Comparison of ENCODE assay signal across 7 mouse cellular contexts in genomic region chr3:100162315-100163105, GRCm38 (mm10). TPM values are rescaled to one million over a fixed set of nuclear protein-coding genes. Genes with fewer than 3 reads are reported as not detected.
DNase-seq lines count a peak whose midpoint lies in the region; ATAC-seq lines count a peak whose summit lies in the region.

Gene Gdap2, plus strand, starts transcription at chr3:100162381.
Gene Wdr3, minus strand, starts transcription at chr3:100162407.

- 0 out of 2 replicates have a peak, but pooled peaks cover 3% of the 10 kb centered on the region for H3K36me3 ChIP-seq in embryonic facial prominence, embryonic 11.5 days (replicated peaks; ENCODE audit: control insufficient read depth, insufficient read depth, low read depth, low read length)
- H3K36me3 ChIP-seq in limb, embryonic 10.5 days, result peaks cover 38% of the 10 kb centered on the region
- peaks cover 14% of the 10 kb centered on the region for H3K36me3 ChIP-seq in midbrain, embryonic 13.5 days

- no peaks in the 10 kb centered on the region for H3K27me3 ChIP-seq in embryonic facial prominence, embryonic 11.5 days (ENCODE audit: control insufficient read depth, insufficient read depth, low read length)
- no peaks in the 10 kb centered on the region for H3K27me3 ChIP-seq in limb, embryonic 10.5 days (ENCODE audit: low read depth, poor library complexity, severe bottlenecking)
- H3K27me3 ChIP-seq in midbrain, embryonic 13.5 days, result no peaks in the 10 kb centered on the region

- no peak within 1 kb of the TSS for H3K27ac ChIP-seq in embryonic facial prominence, embryonic 11.5 days (replicated peaks; ENCODE audit: low read depth, low read length)
- peak within 1 kb of the TSS; percentile 89 for H3K27ac ChIP-seq in limb, embryonic 10.5 days
- H3K27ac ChIP-seq in midbrain, embryonic 13.5 days, result peak within 1 kb of the TSS; percentile 93

- no peaks in the 10 kb centered on the region for H3K4me1 ChIP-seq in embryonic facial prominence, embryonic 11.5 days (ENCODE audit: control insufficient read depth, insufficient read depth, low read length)
- peaks cover 11% of the 10 kb centered on the region for H3K4me1 ChIP-seq in limb, embryonic 10.5 days
- peaks cover 30% of the 10 kb centered on the region for H3K4me1 ChIP-seq in midbrain, embryonic 13.5 days (replicated peaks)

- H3K4me3 ChIP-seq in embryonic facial prominence, embryonic 11.5 days (ENCODE audit: low read depth, low read length), result peak within 1 kb of the TSS; percentile 87
- H3K4me3 ChIP-seq in limb, embryonic 10.5 days, result peak within 1 kb of the TSS; percentile 91
- peak within 1 kb of the TSS; percentile 89 for H3K4me3 ChIP-seq in midbrain, embryonic 13.5 days (replicated peaks)

- DNase-seq in adrenal gland, postnatal 14 days, result peak; percentile 97
- peak; percentile 98 for DNase-seq in embryonic facial prominence, embryonic 11.5 days (ENCODE audit: low spot score)
- DNase-seq in kidney, adult 11 months, result peak; percentile 92
- peak; percentile 95 for DNase-seq in limb, embryonic 10.5 days (ENCODE audit: low spot score)
- peak; percentile 88 for DNase-seq in spleen, adult 12 weeks (ENCODE audit: low spot score)

- H3K9me3 ChIP-seq in embryonic facial prominence, embryonic 11.5 days (replicated peaks; ENCODE audit: control insufficient read depth, low read length), result no peaks in the 10 kb centered on the region
- no peaks in the 10 kb centered on the region for H3K9me3 ChIP-seq in limb, embryonic 10.5 days (replicated peaks)
- H3K9me3 ChIP-seq in midbrain, embryonic 13.5 days, result no peaks in the 10 kb centered on the region

- under 1% methylated on average over 55 of the region's 55 CpGs for WGBS in embryonic facial prominence, embryonic 11.5 days
- WGBS in limb, embryonic 10.5 days, result under 1% methylated on average over 55 of the region's 55 CpGs
- under 1% methylated on average over 55 of the region's 55 CpGs for WGBS in midbrain, embryonic 13.5 days

- H3K9ac ChIP-seq in embryonic facial prominence, embryonic 11.5 days (replicated peaks; ENCODE audit: low read length), result peak within 1 kb of the TSS; percentile 79
- H3K9ac ChIP-seq in midbrain, embryonic 13.5 days (replicated peaks), result peak within 1 kb of the TSS; percentile 93

- H3K4me2 ChIP-seq in embryonic facial prominence, embryonic 11.5 days (ENCODE audit: low read depth, low read length), result peak within 1 kb of the TSS; percentile 83
- H3K4me2 ChIP-seq in midbrain, embryonic 13.5 days (replicated peaks), result peak within 1 kb of the TSS; percentile 76

- peak; percentile 98 for ATAC-seq in embryonic facial prominence, embryonic 11.5 days (replicated peaks; ENCODE audit: insufficient number of reproducible peaks, low FRiP score, low TSS enrichment, low read depth)
- ATAC-seq in granulocyte monocyte progenitor cell, adult 5-6 weeks (replicated peaks; ENCODE audit: poor library complexity, severe bottlenecking), result peak; percentile 91
- ATAC-seq in midbrain, embryonic 13.5 days, result peak; percentile 99

RNA-seq across cellular contexts. Expression of gene Gdap2, which starts in this region (rescaled TPM):
- 19.2 and 24.9 TPM in 2 replicates for total RNA-seq in adrenal gland, postnatal 14 days (2021)
- 33.9 and 35.2 TPM in 2 replicates for polyA plus RNA-seq in embryonic facial prominence, embryonic 11.5 days (2014; fragmentation: Nextera tagmentation; extraction: Ambion mirVana)
- total RNA-seq in granulocyte monocyte progenitor cell, adult 5-6 weeks (2014; fragmentation: Nextera tagmentation), result 25.6 and 33.3 TPM in 2 replicates
- total RNA-seq in granulocyte monocyte progenitor cell, adult 5-6 weeks (2017), result 14.6 and 32.1 TPM in 2 replicates
- 24.2 and 29.1 TPM in 2 replicates for polyA plus RNA-seq in limb, embryonic 10.5 days (2016; fragmentation: Nextera tagmentation; extraction: Ambion mirVana)
- 40.5 and 40.6 TPM in 2 replicates for polyA plus RNA-seq in midbrain, embryonic 13.5 days (2015; fragmentation: Nextera tagmentation; extraction: Ambion mirVana)

RNA-seq across cellular contexts. Expression of gene Wdr3, which starts in this region (rescaled TPM):
- 23.0 and 23.9 TPM in 2 replicates for total RNA-seq in adrenal gland, postnatal 14 days (2021)
- polyA plus RNA-seq in embryonic facial prominence, embryonic 11.5 days (2014; fragmentation: Nextera tagmentation; extraction: Ambion mirVana), result 63.0 and 69.6 TPM in 2 replicates
- total RNA-seq in granulocyte monocyte progenitor cell, adult 5-6 weeks (2014; fragmentation: Nextera tagmentation), result 50.0 and 60.4 TPM in 2 replicates
- total RNA-seq in granulocyte monocyte progenitor cell, adult 5-6 weeks (2017), result 134 and 140 TPM in 2 replicates
- polyA plus RNA-seq in limb, embryonic 10.5 days (2016; fragmentation: Nextera tagmentation; extraction: Ambion mirVana), result 65.8 TPM in 2 replicates
- polyA plus RNA-seq in midbrain, embryonic 13.5 days (2015; fragmentation: Nextera tagmentation; extraction: Ambion mirVana), result 42.7 and 43.8 TPM in 2 replicates
